Mouse (Mus musculus): ENCODE data around the gene Gtf2h4.

GRCm38 (mm10) chr17:35697759-35698500 is 24.4 kb upstream of the Gtf2h4 start:
- TF ChIP-seq CTCF (IDR thresholded peaks at IDR 0.05; ENCODE audit: extremely low read depth, insufficient read depth, insufficient read length, insufficient replicate concordance), result no peak
- TF ChIP-seq POLR2A (IDR thresholded peaks at IDR 0.05; ENCODE audit: low read depth, low read length), result no peak
